8 mouse cellular contexts compared by ENCODE assay signal in the genomic region with DNA sequence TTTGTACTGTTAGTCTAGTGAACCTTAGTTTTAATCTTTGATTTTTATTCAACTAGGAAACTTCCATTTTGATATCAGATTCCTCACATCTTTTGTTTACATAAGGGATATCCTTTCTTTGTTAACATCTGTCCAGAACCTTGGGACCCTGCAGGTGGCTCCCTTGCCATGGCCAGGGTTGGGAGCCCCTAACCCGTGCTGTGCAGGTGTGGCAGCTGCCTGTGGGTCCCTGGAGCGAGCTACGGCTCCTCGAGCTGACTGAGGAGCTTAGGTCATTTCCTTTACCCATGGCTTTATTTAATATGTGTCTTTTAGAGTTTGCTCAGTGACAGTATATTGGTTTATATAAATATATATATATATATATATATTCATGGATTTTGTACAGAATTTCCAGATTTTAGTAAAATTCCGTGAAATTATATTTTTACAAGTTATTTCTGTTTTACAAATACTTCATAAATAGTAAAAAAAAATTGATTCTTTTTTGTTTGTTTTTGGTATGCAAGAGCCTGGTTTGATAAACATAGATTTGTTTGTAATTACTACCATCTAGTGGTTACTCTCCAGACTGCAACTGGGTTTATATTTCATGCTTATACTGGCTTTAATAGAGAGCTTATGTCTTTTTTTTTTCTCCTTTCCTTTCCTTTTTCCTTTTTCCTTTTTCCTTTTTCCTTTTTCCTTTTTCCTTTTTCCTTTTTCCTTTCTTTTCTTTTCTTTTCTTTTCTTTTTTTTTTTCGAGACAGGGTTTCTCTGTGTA. TPM values are rescaled to one million over a fixed set of nuclear protein-coding genes. Genes with fewer than 3 reads are reported as not detected.
DNase-seq lines count a peak whose midpoint lies in the region.

No protein-coding gene starts in this region.

- DNase-seq in heart, adult 8-10 months (ENCODE audit: low spot score): peak; percentile 77
- no peak for DNase-seq in heart, adult 11 months
- peak; percentile 90 for DNase-seq in 3T3-L1 (ENCODE audit: low read depth, low spot score)
- peak; percentile 69 for DNase-seq in ZHBTc4 (ENCODE audit: low read depth, low spot score)
- DNase-seq in induced T-regulatory cell, adult 2 months (ENCODE audit: low read depth): peak; percentile 88
- DNase-seq in retina, embryonic 14.5 days (ENCODE audit: low spot score): peak; percentile 87
- DNase-seq in urinary bladder, postnatal 36 days (ENCODE audit: low spot score in 2 of 2): no peak
- no peak for DNase-seq in cerebellum, adult 18-20 months

RNA-seq across cellular contexts. Expression of gene Ndfip2, which starts 37.6 kb away (rescaled TPM):
- 10 to 100 TPM; 14.2 to 15.8 (median 15.3) TPM for total RNA-seq in heart, adult 8-10 months (2022)

Comparison
In these comparisons a context has a peak if more than half of its experiments do, and no peak if none do; other contexts are left out.
1. DNase-seq: peak in heart, adult 8-10 months (single experiment), 3T3-L1 (single experiment), ZHBTc4 (single experiment), induced T-regulatory cell, adult 2 months (single experiment) and retina, embryonic 14.5 days (single experiment); none in heart, adult 11 months (single experiment), urinary bladder, postnatal 36 days (0 of 2) and cerebellum, adult 18-20 months (0 of 2).